Mouse (Mus musculus): ENCODE data around the gene Aak1.
"Not testable (repeated sequence)": the region's sequence is repeated elsewhere in the genome, so short reads cannot be mapped to it uniquely, and the experiment has no call there.

Aak1 gene

GRCm38 (mm10) chr6:87031310-87031709 lies 182.0 kb downstream of the Aak1 start:
- DNase-seq = peak; percentile 34

- no peak for DNase-seq
These were observed 183.1 kb downstream of the Aak1 start for GRCm38 (mm10) chr6:87032401-87032800.

GRCm38 (mm10) chr6:87034395-87034794 lies 185.1 kb downstream of the Aak1 start:
- no peak for DNase-seq

GRCm38 (mm10) chr6:87037826-87038620 lies 188.7 kb downstream of the Aak1 start:
- DNase-seq = no peak

GRCm38 (mm10) chr6:87039161-87039560 lies 189.8 kb downstream of the Aak1 start:
- DNase-seq = no peak

GRCm38 (mm10) chr6:87040971-87041370 lies 191.7 kb downstream of the Aak1 start:
- DNase-seq = no peak

GRCm38 (mm10) chr6:87041431-87041830 lies 192.1 kb downstream of the Aak1 start:
- no peak for DNase-seq

- no peak for DNase-seq
These were observed 192.7 kb downstream of the Aak1 start for GRCm38 (mm10) chr6:87042004-87042336.

- DNase-seq = peak; percentile 98
These were observed 193.2 kb downstream of the Aak1 start, which contains the start of gene Gfpt1 for GRCm38 (mm10) chr6:87042337-87043130. TSS of gene Gfpt1 (plus strand) at chr6:87042846.

- no peak for DNase-seq
These were observed 193.8 kb downstream of the Aak1 start for GRCm38 (mm10) chr6:87043131-87043516.

- no peak for DNase-seq
These were observed 195.6 kb downstream of the Aak1 start for GRCm38 (mm10) chr6:87044895-87045294.

GRCm38 (mm10) chr6:87045507-87045906 lies 196.2 kb downstream of the Aak1 start:
- no peak for DNase-seq

- not testable (repeated sequence) for DNase-seq
These were observed 199.4 kb downstream of the Aak1 start for GRCm38 (mm10) chr6:87048712-87049111.

GRCm38 (mm10) chr6:87051886-87052425 lies 202.6 kb downstream of the Aak1 start:
- no peak for DNase-seq

Data from kidney, postnatal 10 days (tissue).